Mouse (Mus musculus): Measurements from ENCODE around the gene Traf3ip2.

The Traf3ip2 gene

GRCm38 (mm10) chr10:39681014-39681413 lies 68.3 kb downstream of the Traf3ip2 start:
- DNase-seq = no peak

- DNase-seq = no peak
Measured at GRCm38 (mm10) chr10:39682556-39682955, 69.8 kb downstream of the Traf3ip2 start.

- no peak for DNase-seq
Measured at GRCm38 (mm10) chr10:39683481-39683880, 70.7 kb downstream of the Traf3ip2 start.

- no peak for DNase-seq
Measured at GRCm38 (mm10) chr10:39686811-39687210, 74.1 kb downstream of the Traf3ip2 start.

GRCm38 (mm10) chr10:39687851-39688250 lies 75.1 kb downstream of the Traf3ip2 start:
- no peak for DNase-seq

- DNase-seq = no peak
Measured at GRCm38 (mm10) chr10:39691351-39692064, 78.8 kb downstream of the Traf3ip2 start.

- no peak for DNase-seq
Measured at GRCm38 (mm10) chr10:39692152-39692551, 79.4 kb downstream of the Traf3ip2 start.

Data from kidney, postnatal 14 days (tissue).